Mouse (Mus musculus) lung, adult 10 weeks (tissue): Measurements from ENCODE around the gene E130114P18Rik. TPM values are rescaled to one million over a fixed set of nuclear protein-coding genes. Genes with fewer than 3 reads are reported as not detected.

Experiments
- polyA plus RNA-seq: library from polyadenylated mRNA; stranded (reverse); fragments of 350-450 nt; fragmentation: Illumina TruSeq; extraction: RNeasy Lipid Tissue Mini Kit (QIAGEN cat#74804); gene quantifications from one replicate; pipeline ENCODE4 v1.2.3, GENCODE M21; 2014; ENCODE audit warnings: low read depth, low replicate concordance; ENCODE audit not compliant: insufficient read depth

E130114P18Rik gene
- not detected for polyA plus RNA-seq

GRCm38 (mm10) chr4:97777706-97778176 is at the start of gene E130114P18Rik:
Gene E130114P18Rik (minus strand): TSS chr4:97778078.

GRCm38 (mm10) chr4:97772641-97773040 is 5.2 kb downstream of the E130114P18Rik start, which contains the start of gene Nfia:
Gene Nfia (plus strand): TSS chr4:97772734.

Other genes starting within 250 kb of the E130114P18Rik start
- gene Nfia, start 5.3 kb downstream of the E130114P18Rik start, polyA plus RNA-seq, result 6.7 TPM